Mouse (Mus musculus): ENCODE measurements around the gene Medag. TPM values are rescaled to one million over a fixed set of nuclear protein-coding genes. Genes with fewer than 3 reads are reported as not detected.

The Medag gene
- total RNA-seq, 1 experiment from 2014 or later = not detected

- no peak for ATAC-seq (replicated peaks; ENCODE audit: insufficient number of reproducible peaks, low FRiP score, low TSS enrichment, poor library complexity, severe bottlenecking)
These were observed 37.9 kb downstream of the Medag start for GRCm38 (mm10) chr5:149449406-149449805.

- ATAC-seq (replicated peaks; ENCODE audit: insufficient number of reproducible peaks, low FRiP score, low TSS enrichment, poor library complexity, severe bottlenecking) = no peak
These were observed 39.7 kb downstream of the Medag start for GRCm38 (mm10) chr5:149451209-149451681.

- peak; percentile 71; the same call in 1 of the 2 replicates for ATAC-seq (replicated peaks; ENCODE audit: insufficient number of reproducible peaks, low FRiP score, low TSS enrichment, poor library complexity, severe bottlenecking)
These were observed 42.7 kb downstream of the Medag start for GRCm38 (mm10) chr5:149454281-149454680.

- ATAC-seq (replicated peaks; ENCODE audit: insufficient number of reproducible peaks, low FRiP score, low TSS enrichment, poor library complexity, severe bottlenecking) = no peak
These were observed 45.0 kb downstream of the Medag start for GRCm38 (mm10) chr5:149456544-149456943.

GRCm38 (mm10) chr5:149462071-149462470 lies 50.5 kb downstream of the Medag start:
- ATAC-seq (replicated peaks; ENCODE audit: insufficient number of reproducible peaks, low FRiP score, low TSS enrichment, poor library complexity, severe bottlenecking) = no peak

- no peak for ATAC-seq (replicated peaks; ENCODE audit: insufficient number of reproducible peaks, low FRiP score, low TSS enrichment, poor library complexity, severe bottlenecking)
These were observed 53.8 kb downstream of the Medag start for GRCm38 (mm10) chr5:149465305-149465704.

- ATAC-seq (replicated peaks; ENCODE audit: insufficient number of reproducible peaks, low FRiP score, low TSS enrichment, poor library complexity, severe bottlenecking) = no peak
These were observed 62.6 kb downstream of the Medag start for GRCm38 (mm10) chr5:149474142-149474541.

- ATAC-seq (replicated peaks; ENCODE audit: insufficient number of reproducible peaks, low FRiP score, low TSS enrichment, poor library complexity, severe bottlenecking) = no peak
These were observed 63.3 kb downstream of the Medag start for GRCm38 (mm10) chr5:149474701-149475468.

Other genes starting within 250 kb of the Medag start
- gene Uspl1, start 227.4 kb upstream of the Medag start, total RNA-seq (2017) = 55.5 to 70.2 TPM (median 59.1 TPM) in 3 replicates
- 536 to 650 TPM (median 623 TPM) in 3 replicates for gene Hmgb1, start 227.3 kb upstream of the Medag start, total RNA-seq (2017)
- 440 to 1,079 TPM (median 1,051 TPM) in 3 replicates for gene Alox5ap, start 147.0 kb upstream of the Medag start, total RNA-seq (2017)
- gene Tex26, start 27.9 kb downstream of the Medag start, total RNA-seq (2017) = not detected in 3 replicates
- gene Wdr95, start 116.9 kb downstream of the Medag start, total RNA-seq (2017) = 4.4 to 5.9 TPM (median 4.7 TPM) in 3 replicates
- gene Hsph1, start 224.6 kb downstream of the Medag start, total RNA-seq (2017) = 27.5 to 77.0 TPM (median 49.1 TPM) in 3 replicates

Data from monocyte, adult 5-6 weeks (primary cell).